Mouse (Mus musculus) G1E (cell line): ENCODE results near the gene Ptprt.

Experiments
- CTCF ChIP-seq: IDR thresholded peaks from 2 replicates; pipeline ENCODE4 v1.5.1; 2012; ENCODE audit warnings: low read depth, low read length, inconsistent platforms, mixed read lengths
- POLR2AphosphoS5 ChIP-seq: IDR thresholded peaks from 2 replicates; pipeline ENCODE4 v1.6.1; 2012; ENCODE audit warnings: low read depth, low read length, inconsistent platforms; ENCODE audit not compliant: insufficient replicate concordance
- TAL1 ChIP-seq: conservative IDR thresholded peaks from 2 replicates; pipeline ENCODE4 v1.6.1; 2012; ENCODE audit warnings: low read depth, low read length, inconsistent platforms, mixed read lengths

DNA sequence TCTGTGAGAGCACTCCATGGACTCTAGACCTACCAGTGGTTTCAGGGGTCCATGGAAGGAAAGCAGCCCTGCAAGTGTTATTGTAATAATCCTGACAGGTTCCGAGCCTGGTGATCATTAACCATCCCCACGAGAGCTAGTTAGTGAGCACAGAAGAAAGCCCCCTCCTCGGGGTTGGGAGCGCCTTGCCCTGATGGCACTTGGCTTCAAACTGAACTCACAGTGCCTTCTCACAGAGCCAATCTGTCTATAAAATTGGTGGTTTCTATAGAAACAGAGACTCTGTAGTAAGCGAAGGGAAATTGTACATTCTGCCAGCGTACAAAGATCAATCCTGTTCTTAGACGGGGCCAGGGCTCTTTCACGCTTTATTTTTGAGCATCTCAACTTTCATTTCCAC, 234.8 kb downstream of the Ptprt start:
- no peak for TF ChIP-seq CTCF
- no peak for TF ChIP-seq TAL1
- no peak for TF ChIP-seq POLR2AphosphoS5
